Mouse (Mus musculus): Measurements from ENCODE around the gene Erbb3.

DNA sequence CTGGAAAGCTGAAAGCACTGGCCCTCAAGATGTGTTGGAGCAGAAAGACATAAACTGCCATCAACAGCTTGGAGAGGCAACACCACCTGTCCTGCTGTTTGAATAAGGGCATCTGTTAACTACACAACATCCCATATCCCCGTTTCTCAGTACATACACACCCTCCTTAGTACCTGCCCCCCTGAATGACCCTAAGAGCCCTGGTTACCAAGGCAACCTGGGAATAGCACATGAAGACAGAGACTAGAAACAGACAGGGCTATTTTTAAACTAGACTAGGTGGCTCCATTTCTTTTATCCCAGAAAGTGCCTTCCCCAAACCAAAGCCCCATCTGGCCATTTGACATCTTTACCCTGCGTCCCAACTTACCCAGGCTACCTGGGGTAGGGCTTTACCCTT, 46.4 kb downstream of the Erbb3 start:
- TF ChIP-seq EP300 (optimal IDR thresholded peaks at IDR 0.05) (no peak), CTCF (IDR thresholded peaks at IDR 0.05; ENCODE audit: low read depth) (no peak)

All from stomach, postnatal 0 days (tissue).